Mouse (Mus musculus): ENCODE results near the gene C1qtnf4. TPM values are rescaled to one million over a fixed set of nuclear protein-coding genes. Genes with fewer than 3 reads are reported as not detected.
A peak's percentile ranks its signal among the peaks of the same experiment; 100 is the strongest.

The C1qtnf4 gene
- polyA plus RNA-seq, 1 experiment from 2014 or later: 13.1 TPM

- Histone ChIP-seq H3K27me3 (ENCODE audit: control insufficient read depth, insufficient read depth, low read length) (no peaks in the 10 kb centered on the region), H3K36me3 (ENCODE audit: control insufficient read depth, insufficient read depth, low read length) (peaks cover 8% of the 10 kb centered on the region; the same call in 1 of the 2 replicates), H3K27ac (ENCODE audit: low read depth, low read length) (no peak overlapping the region), H3K4me3 (ENCODE audit: low read depth, low read length) (no peak overlapping the region), H3K4me2 (no peak overlapping the region), H3K4me1 (ENCODE audit: control insufficient read depth, insufficient read depth, low read length) (peaks cover 8% of the 10 kb centered on the region; the same call in 1 of the 2 replicates), H3K9ac (ENCODE audit: low read length) (no peak overlapping the region), H3K9me3 (ENCODE audit: control insufficient read depth, low read length) (no peaks in the 10 kb centered on the region)
- 90% methylated on average over 1 of the region's 1 CpGs for WGBS
- ATAC-seq (ENCODE audit: low FRiP score): no peak
- no peak for DNase-seq (ENCODE audit: low spot score, missing footprints)
Observed at GRCm38 (mm10) chr2:90915516-90915915, 29.9 kb downstream of the C1qtnf4 start.

GRCm38 (mm10) chr2:90916560-90917232 lies 31.0 kb downstream of the C1qtnf4 start:
- 30% methylated on average over 7 of the region's 7 CpGs for WGBS
- H3K27me3 ChIP-seq (ENCODE audit: control insufficient read depth, insufficient read depth, low read length): no peaks in the 10 kb centered on the region
- peaks cover 8% of the 10 kb centered on the region; the same call in 1 of the 2 replicates for H3K4me1 ChIP-seq (ENCODE audit: control insufficient read depth, insufficient read depth, low read length)
- H3K4me2 ChIP-seq: peak overlapping the region; percentile 72
- peak overlapping the region; percentile 98 for H3K9ac ChIP-seq (ENCODE audit: low read length)
- peak overlapping the region; percentile 74 for H3K4me3 ChIP-seq (ENCODE audit: low read depth, low read length)
- DNase-seq (ENCODE audit: low spot score, missing footprints): peak; percentile 88
- peaks cover 3% of the 10 kb centered on the region; the same call in 1 of the 2 replicates for H3K36me3 ChIP-seq (ENCODE audit: control insufficient read depth, insufficient read depth, low read length)
- no peaks in the 10 kb centered on the region for H3K9me3 ChIP-seq (ENCODE audit: control insufficient read depth, low read length)
- peak overlapping the region; percentile 69 for H3K27ac ChIP-seq (ENCODE audit: low read depth, low read length)
- ATAC-seq (ENCODE audit: low FRiP score): peak; percentile 26

- peak overlapping the region; percentile 74 for H3K4me3 ChIP-seq (ENCODE audit: low read depth, low read length)
- H3K27me3 ChIP-seq (ENCODE audit: control insufficient read depth, insufficient read depth, low read length): no peaks in the 10 kb centered on the region
- DNase-seq (ENCODE audit: low spot score, missing footprints) (peak; percentile 98), ATAC-seq (ENCODE audit: low FRiP score) (peak; percentile 91)
- H3K27ac ChIP-seq (ENCODE audit: low read depth, low read length): peak overlapping the region; percentile 69
- peaks cover 2% of the 10 kb centered on the region; the same call in 1 of the 2 replicates for H3K36me3 ChIP-seq (ENCODE audit: control insufficient read depth, insufficient read depth, low read length)
- peaks cover 8% of the 10 kb centered on the region; the same call in 1 of the 2 replicates for H3K4me1 ChIP-seq (ENCODE audit: control insufficient read depth, insufficient read depth, low read length)
- peak overlapping the region; percentile 98 for H3K9ac ChIP-seq (ENCODE audit: low read length)
- peak overlapping the region; percentile 72 for H3K4me2 ChIP-seq
- WGBS: under 1% methylated on average over 69 of the region's 73 CpGs
- H3K9me3 ChIP-seq (ENCODE audit: control insufficient read depth, low read length): no peaks in the 10 kb centered on the region
Observed at GRCm38 (mm10) chr2:90917233-90917998, 31.8 kb downstream of the C1qtnf4 start.

- H3K9me3 ChIP-seq (ENCODE audit: control insufficient read depth, low read length): no peaks in the 10 kb centered on the region
- no peak; the same call in 1 of the 2 replicates for ATAC-seq (ENCODE audit: low FRiP score)
- H3K4me2 ChIP-seq: peak overlapping the region; percentile 72
- peak overlapping the region; percentile 69; the same call in 1 of the 2 replicates for H3K27ac ChIP-seq (ENCODE audit: low read depth, low read length)
- DNase-seq (ENCODE audit: low spot score, missing footprints): peak; percentile 97
- peaks cover 8% of the 10 kb centered on the region; the same call in 1 of the 2 replicates for H3K4me1 ChIP-seq (ENCODE audit: control insufficient read depth, insufficient read depth, low read length)
- no peaks in the 10 kb centered on the region for H3K36me3 ChIP-seq (ENCODE audit: control insufficient read depth, insufficient read depth, low read length)
- peak overlapping the region; percentile 74 for H3K4me3 ChIP-seq (ENCODE audit: low read depth, low read length)
- WGBS: 12% methylated on average over 16 of the region's 16 CpGs
- no peaks in the 10 kb centered on the region for H3K27me3 ChIP-seq (ENCODE audit: control insufficient read depth, insufficient read depth, low read length)
- peak overlapping the region; percentile 98 for H3K9ac ChIP-seq (ENCODE audit: low read length)
Observed at GRCm38 (mm10) chr2:90917999-90918698, 32.5 kb downstream of the C1qtnf4 start.

- Histone ChIP-seq H3K4me3 (ENCODE audit: low read depth, low read length) (no peak overlapping the region), H3K4me1 (ENCODE audit: control insufficient read depth, insufficient read depth, low read length) (peaks cover 8% of the 10 kb centered on the region; the same call in 1 of the 2 replicates), H3K27me3 (ENCODE audit: control insufficient read depth, insufficient read depth, low read length) (no peaks in the 10 kb centered on the region), H3K9me3 (ENCODE audit: control insufficient read depth, low read length) (no peaks in the 10 kb centered on the region), H3K4me2 (no peak overlapping the region), H3K27ac (ENCODE audit: low read depth, low read length) (no peak overlapping the region), H3K36me3 (ENCODE audit: control insufficient read depth, insufficient read depth, low read length) (no peaks in the 10 kb centered on the region), H3K9ac (ENCODE audit: low read length) (no peak overlapping the region)
- ATAC-seq (ENCODE audit: low FRiP score) (no peak), DNase-seq (ENCODE audit: low spot score, missing footprints) (no peak)
- 96% methylated on average over 1 of the region's 1 CpGs for whole genome bisulfite sequencing
Observed at GRCm38 (mm10) chr2:90921178-90921577, 35.5 kb downstream of the C1qtnf4 start.

- Histone ChIP-seq H3K36me3 (ENCODE audit: control insufficient read depth, insufficient read depth, low read length) (no peaks in the 10 kb centered on the region), H3K4me3 (ENCODE audit: low read depth, low read length) (no peak overlapping the region), H3K27me3 (ENCODE audit: control insufficient read depth, insufficient read depth, low read length) (no peaks in the 10 kb centered on the region), H3K4me1 (ENCODE audit: control insufficient read depth, insufficient read depth, low read length) (peaks cover 3% of the 10 kb centered on the region; the same call in 1 of the 2 replicates), H3K9me3 (ENCODE audit: control insufficient read depth, low read length) (no peaks in the 10 kb centered on the region), H3K9ac (ENCODE audit: low read length) (no peak overlapping the region), H3K4me2 (no peak overlapping the region), H3K27ac (ENCODE audit: low read depth, low read length) (no peak overlapping the region)
- DNase-seq (ENCODE audit: low spot score, missing footprints) (no peak), ATAC-seq (ENCODE audit: low FRiP score) (no peak)
- 92% methylated on average over 2 of the region's 2 CpGs for WGBS
Observed at GRCm38 (mm10) chr2:90922636-90923035, 37.0 kb downstream of the C1qtnf4 start.

GRCm38 (mm10) chr2:90928566-90928965 lies 42.9 kb downstream of the C1qtnf4 start:
- H3K36me3 ChIP-seq (ENCODE audit: control insufficient read depth, insufficient read depth, low read length): no peaks in the 10 kb centered on the region
- H3K4me1 ChIP-seq (ENCODE audit: control insufficient read depth, insufficient read depth, low read length): no peaks in the 10 kb centered on the region
- H3K9ac ChIP-seq (ENCODE audit: low read length): no peak overlapping the region
- 88% methylated on average over 13 of the region's 13 CpGs for WGBS
- no peak overlapping the region for H3K4me3 ChIP-seq (ENCODE audit: low read depth, low read length)
- no peak overlapping the region for H3K4me2 ChIP-seq
- no peak for ATAC-seq (ENCODE audit: low FRiP score)
- DNase-seq (ENCODE audit: low spot score, missing footprints): no peak
- H3K27me3 ChIP-seq (ENCODE audit: control insufficient read depth, insufficient read depth, low read length): no peaks in the 10 kb centered on the region
- H3K27ac ChIP-seq (ENCODE audit: low read depth, low read length): no peak overlapping the region
- no peaks in the 10 kb centered on the region for H3K9me3 ChIP-seq (ENCODE audit: control insufficient read depth, low read length)

- Histone ChIP-seq H3K27ac (ENCODE audit: low read depth, low read length) (no peak overlapping the region), H3K9ac (ENCODE audit: low read length) (no peak overlapping the region), H3K27me3 (ENCODE audit: control insufficient read depth, insufficient read depth, low read length) (no peaks in the 10 kb centered on the region), H3K4me2 (no peak overlapping the region), H3K4me3 (ENCODE audit: low read depth, low read length) (no peak overlapping the region), H3K36me3 (ENCODE audit: control insufficient read depth, insufficient read depth, low read length) (no peaks in the 10 kb centered on the region), H3K4me1 (ENCODE audit: control insufficient read depth, insufficient read depth, low read length) (no peaks in the 10 kb centered on the region), H3K9me3 (ENCODE audit: control insufficient read depth, low read length) (no peaks in the 10 kb centered on the region)
- WGBS: 85% methylated on average over 8 of the region's 8 CpGs
- ATAC-seq (ENCODE audit: low FRiP score): no peak
- no peak for DNase-seq (ENCODE audit: low spot score, missing footprints)
Observed at GRCm38 (mm10) chr2:90931829-90932228, 46.2 kb downstream of the C1qtnf4 start.

Measured in midbrain, embryonic 11.5 days (tissue).